Mouse (Mus musculus) bone marrow, adult 2 months (tissue): ENCODE results near the gene Lpar2. TPM values are rescaled to one million over a fixed set of nuclear protein-coding genes. Genes with fewer than 3 reads are reported as not detected.

ENCODE experiments used
- H3K27ac ChIP-seq: fragments of 200-500 bp; 2 replicates; pipeline ENCODE4 v1.5.1; 2012; ENCODE audit warnings: low read depth, mild to moderate bottlenecking, control low read depth, inconsistent platforms, low read length; ENCODE audit not compliant: control insufficient read depth, poor library complexity, insufficient read depth
- H3K4me1 ChIP-seq: fragments of 200-500 bp; 2 replicates; pipeline ENCODE4 v1.6.1; 2011; ENCODE audit warnings: low read length; ENCODE audit not compliant: control insufficient read depth, insufficient read depth
- H3K4me3 ChIP-seq: fragments of 200-500 bp; replicated peaks from 2 replicates; pipeline ENCODE3; 2011; ENCODE audit warnings: mild to moderate bottlenecking, low read depth, low read length, control low read depth; ENCODE audit not compliant: control insufficient read depth
- CTCF ChIP-seq: fragments of 200-500 bp; IDR thresholded peaks from 2 replicates; pipeline ENCODE4 v1.5.1; 2011; ENCODE audit warnings: low read length, control low read depth; ENCODE audit not compliant: control insufficient read depth, insufficient read depth
- POLR2A ChIP-seq: fragments of 200-500 bp; IDR thresholded peaks from 2 replicates; pipeline ENCODE4 v1.6.1; 2011; ENCODE audit warnings: low read depth, mild to moderate bottlenecking, control low read depth, low read length, borderline replicate concordance; ENCODE audit not compliant: control insufficient read depth
- WGBS: fragments of 180-500 bp; shearing (Covaris S2); methylation state at CpG from one replicate; pipeline ENCODE4 v1.1.7; 2018; 5-methylcytosine and 5-hydroxymethylcytosine counted together
- polyA plus RNA-seq: library from polyadenylated mRNA; stranded (reverse); fragments of >200 nt; gene quantifications from 2 replicates; pipeline ENCODE4 v1.2.4, GENCODE M21; 2011; ENCODE audit warnings: low replicate concordance; ENCODE audit not compliant: missing spikeins, insufficient read depth, insufficient read length

The Lpar2 gene
- polyA plus RNA-seq, 1 experiment = 3.8 TPM

DNA sequence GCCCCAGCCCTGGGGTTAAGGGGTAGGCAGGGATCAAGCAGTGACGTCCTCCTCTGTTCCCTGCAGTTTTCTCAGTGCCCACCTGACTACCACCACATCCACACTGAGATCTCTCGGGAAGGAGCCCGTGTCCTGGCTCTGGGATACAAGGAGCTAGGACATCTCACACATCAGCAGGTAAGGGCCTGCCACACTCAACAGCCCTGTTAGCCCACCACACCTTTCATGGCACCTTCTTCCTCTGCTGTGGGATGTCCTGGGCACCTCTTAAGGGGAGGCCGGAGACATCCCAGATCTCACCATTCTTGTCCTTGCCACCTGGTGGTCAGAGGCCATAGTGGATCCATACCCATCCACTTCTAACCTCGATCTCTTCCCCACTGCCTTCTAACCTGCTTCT lies 22.3 kb upstream of the Lpar2 start:
- no peak overlapping the region for H3K4me3 ChIP-seq
- H3K4me1 ChIP-seq = no peaks in the 10 kb centered on the region
- WGBS = 93% methylated on average over 5 of the region's 5 CpGs
- no peak for TF ChIP-seq POLR2A
- TF ChIP-seq CTCF = no peak
- no peak overlapping the region for H3K27ac ChIP-seq

DNA sequence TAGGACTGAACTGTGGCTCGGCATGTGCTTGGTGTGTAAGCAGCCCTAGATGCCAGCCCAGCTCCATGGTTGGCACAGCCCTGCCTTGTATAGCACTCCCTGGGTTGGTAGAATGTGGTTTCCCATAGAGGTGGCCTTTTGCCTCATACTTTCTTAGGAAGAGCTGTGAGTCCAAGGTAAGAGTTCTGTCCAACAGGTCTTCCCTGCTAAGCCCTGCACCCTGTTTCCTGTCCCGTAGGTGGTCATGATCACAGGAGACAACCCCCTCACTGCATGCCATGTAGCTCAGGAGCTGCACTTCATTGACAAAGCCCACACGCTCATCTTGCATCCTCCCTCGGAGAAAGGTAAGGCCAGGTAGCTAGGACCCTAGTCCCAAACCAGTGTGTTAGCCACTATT lies 20.4 kb upstream of the Lpar2 start:
- Histone ChIP-seq H3K27ac (no peak overlapping the region), H3K4me3 (no peak overlapping the region), H3K4me1 (peaks cover 6% of the 10 kb centered on the region)
- no peak for TF ChIP-seq POLR2A
- TF ChIP-seq CTCF = no peak
- 86% methylated on average over 4 of the region's 4 CpGs for WGBS

DNA sequence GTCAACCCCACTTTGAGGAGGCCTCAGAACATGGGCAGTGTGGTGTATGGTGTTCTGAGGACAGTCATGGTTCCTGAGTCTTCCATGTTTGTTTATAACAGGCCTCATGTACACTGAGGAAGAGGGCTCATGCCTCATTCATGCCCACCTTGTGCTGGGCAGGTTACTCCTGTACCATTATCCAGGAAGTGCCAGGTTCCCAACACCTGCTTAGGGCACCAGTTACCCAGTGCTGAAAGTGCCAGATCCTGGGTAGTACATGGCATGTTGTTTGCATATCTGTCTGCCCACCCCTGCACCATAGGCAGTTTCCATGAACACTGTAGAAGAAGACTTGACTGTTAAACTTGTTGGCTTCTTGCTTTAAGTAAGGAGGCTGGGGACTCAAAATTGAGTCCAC lies 20.0 kb upstream of the Lpar2 start:
- no peak for TF ChIP-seq CTCF
- no peak for TF ChIP-seq POLR2A
- H3K4me3 ChIP-seq = no peak overlapping the region
- no peak overlapping the region for H3K27ac ChIP-seq
- H3K4me1 ChIP-seq = peaks cover 9% of the 10 kb centered on the region

DNA sequence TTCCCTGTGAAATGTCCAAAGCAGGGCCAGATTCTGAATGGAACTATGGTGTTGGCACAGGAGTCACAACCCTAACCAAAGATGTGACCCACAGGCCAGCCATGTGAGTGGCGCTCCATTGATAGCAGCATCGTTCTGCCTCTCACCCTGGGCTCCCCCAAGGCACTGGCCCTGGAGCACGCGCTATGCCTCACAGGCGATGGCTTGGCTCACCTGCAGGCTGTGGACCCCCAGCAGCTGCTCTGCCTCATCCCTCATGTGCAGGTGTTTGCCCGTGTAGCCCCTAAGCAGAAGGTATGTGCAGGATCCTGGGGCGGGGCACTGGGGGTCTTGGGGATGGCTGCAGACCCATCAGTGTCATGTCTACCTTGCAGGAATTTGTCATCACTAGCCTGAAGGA lies 18.9 kb upstream of the Lpar2 start:
- Histone ChIP-seq H3K4me1 (peaks cover 9% of the 10 kb centered on the region), H3K4me3 (no peak overlapping the region), H3K27ac (no peak overlapping the region)
- WGBS = 94% methylated on average over 7 of the region's 7 CpGs
- TF ChIP-seq POLR2A = no peak
- no peak for TF ChIP-seq CTCF

DNA sequence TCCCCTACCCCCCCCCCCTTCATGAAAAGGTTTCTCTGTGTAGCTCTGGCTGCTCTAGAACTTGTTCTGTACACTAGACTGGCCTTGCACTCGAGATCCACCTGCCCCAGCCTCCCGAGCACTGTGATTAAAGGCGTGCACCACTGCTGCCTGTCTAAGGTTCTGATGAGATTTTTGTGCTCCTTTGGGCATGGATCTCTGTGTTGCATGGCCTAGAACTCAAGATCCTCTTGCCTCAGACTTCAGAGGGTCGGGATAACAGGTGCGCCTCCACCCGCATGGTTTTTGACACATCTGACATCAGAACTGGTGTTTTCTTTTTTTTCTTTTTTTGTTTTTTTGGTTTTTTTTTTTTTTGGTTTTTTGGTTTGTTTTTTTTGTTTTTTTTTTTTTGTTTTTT lies 17.7 kb upstream of the Lpar2 start:
- Histone ChIP-seq H3K4me3 (no peak overlapping the region), H3K4me1 (peaks cover 10% of the 10 kb centered on the region), H3K27ac (no peak overlapping the region)
- TF ChIP-seq POLR2A = no peak
- WGBS = 88% methylated on average over 6 of the region's 6 CpGs

DNA sequence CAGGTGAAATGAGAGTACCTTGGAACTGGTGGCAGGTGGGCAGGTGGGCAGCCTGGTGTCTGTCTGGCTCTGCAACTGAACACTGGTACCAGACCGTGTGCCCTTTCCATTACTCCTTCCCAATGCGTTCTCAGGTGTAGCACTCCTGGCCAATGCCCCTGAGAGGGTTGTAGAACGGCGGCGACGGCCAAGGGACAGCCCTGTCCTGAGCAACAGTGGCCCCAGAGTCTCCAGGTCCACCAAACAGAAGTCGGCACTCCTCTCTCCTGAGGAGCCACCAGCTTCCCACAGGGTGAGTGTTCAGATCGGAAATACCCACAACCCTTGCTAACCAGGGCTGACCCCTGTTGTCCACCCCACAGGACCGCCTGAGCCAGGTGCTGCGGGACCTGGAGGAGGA lies 17.1 kb upstream of the Lpar2 start:
- H3K4me3 ChIP-seq = no peak overlapping the region
- peaks cover 11% of the 10 kb centered on the region for H3K4me1 ChIP-seq
- no peak for TF ChIP-seq POLR2A
- H3K27ac ChIP-seq = 0 out of 2 replicates have a peak overlapping the region, but pooled peaks have one; percentile 39
- 91% methylated on average over 10 of the region's 10 CpGs for WGBS

DNA sequence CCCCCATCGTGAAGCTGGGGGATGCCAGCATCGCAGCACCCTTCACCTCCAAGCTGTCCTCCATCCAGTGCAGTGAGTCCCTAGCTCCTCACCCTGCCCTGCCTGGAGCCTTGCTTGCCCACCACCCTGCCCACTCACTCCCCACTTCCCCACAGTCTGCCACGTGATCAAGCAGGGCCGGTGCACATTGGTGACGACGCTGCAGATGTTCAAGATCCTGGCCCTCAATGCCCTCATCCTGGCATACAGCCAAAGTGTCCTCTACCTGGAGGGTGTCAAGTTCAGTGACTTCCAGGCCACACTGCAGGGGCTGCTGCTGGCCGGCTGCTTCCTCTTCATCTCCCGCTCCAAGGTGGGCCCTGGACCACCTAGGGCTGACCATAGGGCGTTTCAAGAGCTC lies 16.7 kb upstream of the Lpar2 start:
- 88% methylated on average over 9 of the region's 9 CpGs for WGBS

DNA sequence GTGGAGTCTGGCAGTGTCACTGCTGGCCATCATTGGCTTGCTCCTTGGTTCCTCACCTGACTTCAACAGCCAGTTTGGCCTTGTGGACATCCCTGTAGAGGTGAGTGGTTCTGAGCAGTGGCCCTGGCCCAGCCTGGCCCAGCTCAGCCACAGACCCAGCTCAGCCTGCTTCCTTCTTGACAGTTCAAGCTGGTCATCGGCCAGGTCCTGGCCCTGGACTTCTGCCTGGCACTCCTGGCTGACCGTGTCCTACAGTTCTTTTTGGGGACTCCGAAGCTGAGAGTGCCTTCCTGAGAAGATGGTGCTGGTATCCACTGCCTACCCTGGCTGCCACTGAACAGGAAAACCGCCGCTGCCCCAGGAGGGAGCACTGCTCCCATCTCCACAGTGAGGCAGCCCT lies 15.0 kb upstream of the Lpar2 start:
- Histone ChIP-seq H3K4me3 (no peak overlapping the region), H3K27ac (peak overlapping the region; percentile 57; the same call in 1 of the 2 replicates), H3K4me1 (peaks cover 11% of the 10 kb centered on the region)
- WGBS = 89% methylated on average over 5 of the region's 5 CpGs
- no peak for TF ChIP-seq POLR2A
- TF ChIP-seq CTCF = no peak

More for the DNA sequence above, 16.7 kb upstream of the Lpar2 start:
- no peak for TF ChIP-seq CTCF
- TF ChIP-seq POLR2A = no peak
- H3K4me1 ChIP-seq = peaks cover 11% of the 10 kb centered on the region
- peak overlapping the region; percentile 39 for H3K27ac ChIP-seq
- no peak overlapping the region for H3K4me3 ChIP-seq

DNA sequence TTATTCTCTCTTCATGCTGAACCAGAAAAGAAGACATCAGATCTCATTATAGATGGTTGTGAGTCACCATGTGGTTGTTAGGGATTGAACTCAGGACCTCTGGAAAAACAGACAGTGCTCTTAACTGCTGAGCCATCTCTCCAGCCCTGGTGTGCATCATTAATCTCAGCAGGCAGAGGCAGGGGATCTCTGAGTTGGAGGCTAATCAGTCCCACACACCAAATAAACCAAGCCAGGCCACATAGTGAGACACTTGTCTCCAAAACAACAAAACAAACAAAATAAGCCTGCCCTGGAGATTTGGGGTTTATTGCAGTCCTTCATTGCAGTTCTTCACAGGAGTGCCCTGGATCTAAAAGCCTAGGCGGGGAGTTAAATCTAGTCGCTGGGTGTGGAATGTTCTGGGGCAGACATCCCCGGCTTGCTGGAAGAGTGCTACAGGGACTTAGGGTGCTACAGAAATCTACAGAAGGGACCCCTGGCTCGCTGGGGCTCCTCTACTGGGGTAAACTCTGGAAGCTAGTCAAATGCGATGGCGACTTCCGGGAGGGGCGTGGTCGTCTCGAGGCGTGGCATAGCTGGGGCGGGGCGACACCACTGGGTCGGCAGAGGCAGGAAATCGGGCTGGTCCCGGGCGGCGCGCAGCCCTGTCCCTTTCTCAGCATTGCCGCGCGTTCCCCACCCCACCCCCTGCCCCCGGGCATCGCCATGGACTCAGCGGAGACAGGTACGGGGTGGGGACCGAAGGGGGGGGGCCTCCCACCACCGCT lies 13.9 kb upstream of the Lpar2 start, which contains the start of gene Gmip:
Gene Gmip, plus strand, starts transcription at position 586 of the 770 bp plus-strand sequence.
- Histone ChIP-seq H3K27ac (peak within 1 kb of the TSS; percentile 40), H3K4me1 (peaks cover 11% of the 10 kb centered on the region), H3K4me3 (peak within 1 kb of the TSS; percentile 87)
- 6% methylated on average over 28 of the region's 28 CpGs for WGBS
- TF ChIP-seq POLR2A (peak; percentile 86; the same call in 1 of the 2 replicates), CTCF (no peak)
